Mouse (Mus musculus): ENCODE data around the gene Gm20388. TPM values are rescaled to one million over a fixed set of nuclear protein-coding genes. Genes with fewer than 3 reads are reported as not detected.

Gene Gm20388
- polyA plus RNA-seq, 1 experiment, result 28.1 TPM

- Histone ChIP-seq H3K36me3 (ENCODE audit: control insufficient read depth, insufficient read depth, low read length, poor library complexity, severe bottlenecking) (no peaks in the 10 kb centered on the region), H3K9me3 (replicated peaks; ENCODE audit: control insufficient read depth, insufficient read depth, low read length, poor library complexity, severe bottlenecking) (no peaks in the 10 kb centered on the region; the same call in 1 of the 2 replicates), H3K4me1 (ENCODE audit: control insufficient read depth, insufficient read depth, low read length) (no peaks in the 10 kb centered on the region), H3K4me3 (ENCODE audit: low read depth, low read length) (no peak overlapping the region), H3K27ac (ENCODE audit: insufficient read depth, low read length) (no peak overlapping the region), H3K9ac (ENCODE audit: low read depth, poor library complexity, severe bottlenecking) (no peak overlapping the region), H3K27me3 (ENCODE audit: control insufficient read depth, insufficient read depth, low read length, poor library complexity, severe bottlenecking) (no peaks in the 10 kb centered on the region)
- TF ChIP-seq EP300 (IDR thresholded peaks at IDR 0.05; ENCODE audit: insufficient read depth, low read depth, low read length) (no peak), CTCF (IDR thresholded peaks at IDR 0.05; ENCODE audit: low read depth, low read length) (no peak), POLR2A (IDR thresholded peaks at IDR 0.05; ENCODE audit: insufficient read depth, low read length) (no peak)
Observed at GRCm38 (mm10) chr8:124150009-124150408, 4239.4 kb downstream of the Gm20388 start.

- TF ChIP-seq EP300 (IDR thresholded peaks at IDR 0.05; ENCODE audit: insufficient read depth, low read depth, low read length) (no peak), POLR2A (IDR thresholded peaks at IDR 0.05; ENCODE audit: insufficient read depth, low read length) (no peak), CTCF (IDR thresholded peaks at IDR 0.05; ENCODE audit: low read depth, low read length) (peak; percentile 20)
- H3K27me3 ChIP-seq (ENCODE audit: control insufficient read depth, insufficient read depth, low read length, poor library complexity, severe bottlenecking), result no peaks in the 10 kb centered on the region
- H3K4me3 ChIP-seq (ENCODE audit: low read depth, low read length), result no peak overlapping the region
Observed at GRCm38 (mm10) chr8:124150536-124150935, 4239.9 kb downstream of the Gm20388 start.

GRCm38 (mm10) chr8:124151881-124152280 lies 4241.2 kb downstream of the Gm20388 start:
- Histone ChIP-seq H3K4me1 (ENCODE audit: control insufficient read depth, insufficient read depth, low read length) (no peaks in the 10 kb centered on the region), H3K27ac (ENCODE audit: insufficient read depth, low read length) (no peak overlapping the region), H3K4me3 (ENCODE audit: low read depth, low read length) (no peak overlapping the region), H3K9me3 (replicated peaks; ENCODE audit: control insufficient read depth, insufficient read depth, low read length, poor library complexity, severe bottlenecking) (no peaks in the 10 kb centered on the region; the same call in 1 of the 2 replicates), H3K36me3 (ENCODE audit: control insufficient read depth, insufficient read depth, low read length, poor library complexity, severe bottlenecking) (no peaks in the 10 kb centered on the region), H3K27me3 (ENCODE audit: control insufficient read depth, insufficient read depth, low read length, poor library complexity, severe bottlenecking) (no peaks in the 10 kb centered on the region), H3K9ac (ENCODE audit: low read depth, poor library complexity, severe bottlenecking) (no peak overlapping the region)
- no peak for TF ChIP-seq POLR2A (IDR thresholded peaks at IDR 0.05; ENCODE audit: insufficient read depth, low read length)
- no peak for TF ChIP-seq CTCF (IDR thresholded peaks at IDR 0.05; ENCODE audit: low read depth, low read length)
- no peak for TF ChIP-seq EP300 (IDR thresholded peaks at IDR 0.05; ENCODE audit: insufficient read depth, low read depth, low read length)

More at GRCm38 (mm10) chr8:124150536-124150935, 4239.9 kb downstream of the Gm20388 start:
- no peak overlapping the region for H3K9ac ChIP-seq (ENCODE audit: low read depth, poor library complexity, severe bottlenecking)
- no peaks in the 10 kb centered on the region; the same call in 1 of the 2 replicates for H3K9me3 ChIP-seq (replicated peaks; ENCODE audit: control insufficient read depth, insufficient read depth, low read length, poor library complexity, severe bottlenecking)
- no peaks in the 10 kb centered on the region for H3K36me3 ChIP-seq (ENCODE audit: control insufficient read depth, insufficient read depth, low read length, poor library complexity, severe bottlenecking)
- no peaks in the 10 kb centered on the region for H3K4me1 ChIP-seq (ENCODE audit: control insufficient read depth, insufficient read depth, low read length)
- H3K27ac ChIP-seq (ENCODE audit: insufficient read depth, low read length), result no peak overlapping the region

- Histone ChIP-seq H3K36me3 (ENCODE audit: control insufficient read depth, insufficient read depth, low read length, poor library complexity, severe bottlenecking) (no peaks in the 10 kb centered on the region), H3K4me3 (ENCODE audit: low read depth, low read length) (no peak overlapping the region), H3K27me3 (ENCODE audit: control insufficient read depth, insufficient read depth, low read length, poor library complexity, severe bottlenecking) (no peaks in the 10 kb centered on the region), H3K27ac (ENCODE audit: insufficient read depth, low read length) (no peak overlapping the region), H3K4me1 (ENCODE audit: control insufficient read depth, insufficient read depth, low read length) (no peaks in the 10 kb centered on the region), H3K9me3 (replicated peaks; ENCODE audit: control insufficient read depth, insufficient read depth, low read length, poor library complexity, severe bottlenecking) (no peaks in the 10 kb centered on the region; the same call in 1 of the 2 replicates), H3K9ac (ENCODE audit: low read depth, poor library complexity, severe bottlenecking) (no peak overlapping the region)
- no peak for TF ChIP-seq EP300 (IDR thresholded peaks at IDR 0.05; ENCODE audit: insufficient read depth, low read depth, low read length)
- TF ChIP-seq CTCF (IDR thresholded peaks at IDR 0.05; ENCODE audit: low read depth, low read length), result no peak
- no peak for TF ChIP-seq POLR2A (IDR thresholded peaks at IDR 0.05; ENCODE audit: insufficient read depth, low read length)
Observed at GRCm38 (mm10) chr8:124152771-124153170, 4242.1 kb downstream of the Gm20388 start.

GRCm38 (mm10) chr8:124156324-124156723 lies 4245.7 kb downstream of the Gm20388 start:
- Histone ChIP-seq H3K27ac (ENCODE audit: insufficient read depth, low read length) (no peak overlapping the region), H3K9ac (ENCODE audit: low read depth, poor library complexity, severe bottlenecking) (no peak overlapping the region), H3K4me3 (ENCODE audit: low read depth, low read length) (no peak overlapping the region), H3K36me3 (ENCODE audit: control insufficient read depth, insufficient read depth, low read length, poor library complexity, severe bottlenecking) (no peaks in the 10 kb centered on the region), H3K27me3 (ENCODE audit: control insufficient read depth, insufficient read depth, low read length, poor library complexity, severe bottlenecking) (no peaks in the 10 kb centered on the region), H3K9me3 (replicated peaks; ENCODE audit: control insufficient read depth, insufficient read depth, low read length, poor library complexity, severe bottlenecking) (no peaks in the 10 kb centered on the region; the same call in 1 of the 2 replicates), H3K4me1 (ENCODE audit: control insufficient read depth, insufficient read depth, low read length) (no peaks in the 10 kb centered on the region)
- TF ChIP-seq EP300 (IDR thresholded peaks at IDR 0.05; ENCODE audit: insufficient read depth, low read depth, low read length), result no peak
- no peak for TF ChIP-seq CTCF (IDR thresholded peaks at IDR 0.05; ENCODE audit: low read depth, low read length)

GRCm38 (mm10) chr8:124161683-124162082 lies 4251.0 kb downstream of the Gm20388 start:
- Histone ChIP-seq H3K9me3 (replicated peaks; ENCODE audit: control insufficient read depth, insufficient read depth, low read length, poor library complexity, severe bottlenecking) (no peaks in the 10 kb centered on the region), H3K9ac (ENCODE audit: low read depth, poor library complexity, severe bottlenecking) (no peak overlapping the region), H3K4me1 (ENCODE audit: control insufficient read depth, insufficient read depth, low read length) (no peaks in the 10 kb centered on the region), H3K4me3 (ENCODE audit: low read depth, low read length) (no peak overlapping the region), H3K27ac (ENCODE audit: insufficient read depth, low read length) (no peak overlapping the region), H3K27me3 (ENCODE audit: control insufficient read depth, insufficient read depth, low read length, poor library complexity, severe bottlenecking) (no peaks in the 10 kb centered on the region), H3K36me3 (ENCODE audit: control insufficient read depth, insufficient read depth, low read length, poor library complexity, severe bottlenecking) (no peaks in the 10 kb centered on the region)
- TF ChIP-seq EP300 (IDR thresholded peaks at IDR 0.05; ENCODE audit: insufficient read depth, low read depth, low read length) (no peak), CTCF (IDR thresholded peaks at IDR 0.05; ENCODE audit: low read depth, low read length) (no peak), POLR2A (IDR thresholded peaks at IDR 0.05; ENCODE audit: insufficient read depth, low read length) (no peak)

Measured in ES-Bruce4 (cell line).